Mouse (Mus musculus): ENCODE data around the gene Olfr294. TPM values are rescaled to one million over a fixed set of nuclear protein-coding genes. Genes with fewer than 3 reads are reported as not detected.

The Olfr294 gene
- polyA plus RNA-seq (2014; fragmentation: Nextera tagmentation; extraction: Ambion mirVana), result not detected in 2 replicates

DNA sequence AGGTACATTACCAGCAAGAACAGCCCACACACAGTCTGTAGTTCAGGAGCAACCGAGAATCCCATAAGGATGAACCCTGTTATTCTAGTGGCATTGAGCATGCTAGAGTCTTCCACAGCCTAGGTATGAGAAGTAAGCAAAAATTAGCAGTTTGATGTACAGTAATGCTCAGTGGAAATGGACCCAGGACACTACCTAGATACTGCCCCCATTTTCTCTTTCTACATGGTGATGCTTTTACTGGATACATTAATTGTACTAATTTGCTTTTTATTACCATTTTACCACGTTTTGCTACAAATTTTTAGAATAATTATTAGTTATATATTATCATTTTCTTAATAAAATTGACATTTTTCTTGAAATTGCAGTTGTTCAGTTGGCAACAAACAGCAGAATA is at the start of gene Olfr294:
Gene Olfr294 (minus strand): TSS at position 101 of the 400 bp plus-strand sequence.
- Histone ChIP-seq H3K4me1 (ENCODE audit: control insufficient read depth, insufficient read depth, low read length) (no peaks in the 10 kb centered on the region), H3K36me3 (ENCODE audit: control insufficient read depth, insufficient read depth, low read length) (no peaks in the 10 kb centered on the region), H3K27me3 (ENCODE audit: control insufficient read depth, insufficient read depth, low read length) (no peaks in the 10 kb centered on the region), H3K9me3 (ENCODE audit: control insufficient read depth, low read length) (no peaks in the 10 kb centered on the region), H3K27ac (ENCODE audit: low read depth, low read length) (no peak within 1 kb of the TSS), H3K9ac (ENCODE audit: low read length) (no peak within 1 kb of the TSS), H3K4me2 (no peak within 1 kb of the TSS), H3K4me3 (ENCODE audit: low read depth, low read length) (no peak within 1 kb of the TSS)
- 65% methylated on average over 2 of the region's 2 CpGs for WGBS
- DNase-seq (ENCODE audit: low spot score, missing footprints) (no peak), ATAC-seq (ENCODE audit: low FRiP score) (no peak)

DNA sequence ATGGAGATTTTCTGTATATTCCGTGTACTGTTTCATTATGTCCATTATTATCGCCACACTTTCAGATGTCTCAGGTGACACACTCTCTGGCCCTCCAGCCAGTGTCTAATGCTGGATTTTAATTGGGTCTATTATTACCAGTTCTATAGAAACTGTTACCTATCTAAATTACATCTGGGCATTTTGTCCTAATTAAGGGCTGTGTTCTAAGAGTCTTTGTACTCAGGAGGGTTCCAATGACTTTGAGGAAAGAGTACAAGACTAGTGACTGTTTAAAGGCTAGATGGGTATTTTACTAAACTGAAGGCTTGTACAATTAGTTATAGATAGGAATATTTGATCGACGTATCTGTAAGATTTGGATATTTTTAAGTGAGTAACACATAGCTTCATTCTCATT is 32.3 kb upstream of the Olfr294 start, which contains the start of gene Olfr293:
Gene Olfr293 (plus strand): TSS at position 301 of the 400 bp plus-strand sequence.
- Histone ChIP-seq H3K27ac (ENCODE audit: low read depth, low read length) (no peak within 1 kb of the TSS), H3K4me3 (ENCODE audit: low read depth, low read length) (no peak within 1 kb of the TSS), H3K9me3 (ENCODE audit: control insufficient read depth, low read length) (no peaks in the 10 kb centered on the region), H3K9ac (ENCODE audit: low read length) (no peak within 1 kb of the TSS), H3K36me3 (ENCODE audit: control insufficient read depth, insufficient read depth, low read length) (no peaks in the 10 kb centered on the region), H3K4me2 (no peak within 1 kb of the TSS), H3K4me1 (ENCODE audit: control insufficient read depth, insufficient read depth, low read length) (no peaks in the 10 kb centered on the region), H3K27me3 (ENCODE audit: control insufficient read depth, insufficient read depth, low read length) (no peaks in the 10 kb centered on the region)
- WGBS, result 93% methylated on average over 4 of the region's 4 CpGs
- DNase-seq (ENCODE audit: low spot score, missing footprints) (no peak), ATAC-seq (ENCODE audit: low FRiP score) (no peak)

DNA sequence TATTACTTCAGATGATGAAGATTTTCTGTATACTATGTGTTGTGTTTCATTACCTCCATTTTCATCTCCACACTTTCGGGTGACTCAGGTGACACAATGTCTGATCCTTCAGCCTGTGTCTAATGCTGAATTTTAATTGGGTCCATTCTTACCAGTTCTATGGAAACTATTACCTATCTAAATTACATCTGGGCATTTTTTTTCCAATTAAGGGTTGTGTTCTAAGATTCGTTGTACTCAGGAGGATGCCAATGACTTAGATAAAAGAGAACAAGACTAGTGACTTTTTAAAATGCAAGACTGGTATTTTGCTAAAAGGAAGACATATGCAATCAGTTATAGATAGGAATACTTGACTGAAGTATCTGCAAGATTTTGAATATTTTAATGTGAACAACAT is 32.9 kb downstream of the Olfr294 start, which contains the start of gene Olfr295:
Gene Olfr295 (plus strand): TSS at position 301 of the 400 bp plus-strand sequence.
- Histone ChIP-seq H3K9me3 (ENCODE audit: control insufficient read depth, low read length) (no peaks in the 10 kb centered on the region), H3K4me2 (no peak within 1 kb of the TSS), H3K4me3 (ENCODE audit: low read depth, low read length) (no peak within 1 kb of the TSS), H3K27ac (ENCODE audit: low read depth, low read length) (no peak within 1 kb of the TSS), H3K9ac (ENCODE audit: low read length) (no peak within 1 kb of the TSS), H3K27me3 (ENCODE audit: control insufficient read depth, insufficient read depth, low read length) (no peaks in the 10 kb centered on the region), H3K36me3 (ENCODE audit: control insufficient read depth, insufficient read depth, low read length) (no peaks in the 10 kb centered on the region), H3K4me1 (ENCODE audit: control insufficient read depth, insufficient read depth, low read length) (no peaks in the 10 kb centered on the region)
- no peak for DNase-seq (ENCODE audit: low spot score, missing footprints)
- ATAC-seq (ENCODE audit: low FRiP score), result no peak
- WGBS, result 85% methylated on average over 2 of the region's 2 CpGs

Other genes with a start within 250 kb of the Olfr294 start
- not detected in 2 replicates for gene Olfr305, start 249.7 kb downstream of the Olfr294 start, polyA plus RNA-seq (2014; fragmentation: Nextera tagmentation; extraction: Ambion mirVana)
- not detected in 2 replicates for gene Olfr304, start 230.0 kb downstream of the Olfr294 start, polyA plus RNA-seq (2014; fragmentation: Nextera tagmentation; extraction: Ambion mirVana)
- gene Olfr303, start 218.9 kb downstream of the Olfr294 start, polyA plus RNA-seq (2014; fragmentation: Nextera tagmentation; extraction: Ambion mirVana), result not detected in 2 replicates
- gene Olfr301, start 212.8 kb downstream of the Olfr294 start, polyA plus RNA-seq (2014; fragmentation: Nextera tagmentation; extraction: Ambion mirVana), result not detected in 2 replicates
- gene Olfr299, start 156.7 kb downstream of the Olfr294 start, polyA plus RNA-seq (2014; fragmentation: Nextera tagmentation; extraction: Ambion mirVana), result not detected in 2 replicates
- not detected in 2 replicates for gene Olfr298, start 124.2 kb downstream of the Olfr294 start, polyA plus RNA-seq (2014; fragmentation: Nextera tagmentation; extraction: Ambion mirVana)
- not detected in 2 replicates for gene Olfr297, start 96.7 kb downstream of the Olfr294 start, polyA plus RNA-seq (2014; fragmentation: Nextera tagmentation; extraction: Ambion mirVana)
- gene Olfr295, start 32.8 kb downstream of the Olfr294 start, polyA plus RNA-seq (2014; fragmentation: Nextera tagmentation; extraction: Ambion mirVana), result not detected in 2 replicates
- not detected in 2 replicates for gene Olfr293, start 32.4 kb upstream of the Olfr294 start, polyA plus RNA-seq (2014; fragmentation: Nextera tagmentation; extraction: Ambion mirVana)
- gene Olfr292, start 71.7 kb upstream of the Olfr294 start, polyA plus RNA-seq (2014; fragmentation: Nextera tagmentation; extraction: Ambion mirVana), result not detected in 2 replicates
- 0.11 TPM in 1 of 2 replicates, not detected in the other for gene Folh1, start 159.3 kb upstream of the Olfr294 start, polyA plus RNA-seq (2014; fragmentation: Nextera tagmentation; extraction: Ambion mirVana)
- not detected in 2 replicates for gene Vmn2r77, start 178.4 kb upstream of the Olfr294 start, polyA plus RNA-seq (2014; fragmentation: Nextera tagmentation; extraction: Ambion mirVana)